Mouse (Mus musculus): ENCODE measurements around the gene Eln.

GRCm38 (mm10) chr5:134734072-134734471 lies 13.1 kb downstream of the Eln start:
- no peak for TF ChIP-seq POLR2A (IDR thresholded peaks at IDR 0.05; ENCODE audit: borderline replicate concordance, insufficient read depth, low read length)
- no peak for TF ChIP-seq CTCF (IDR thresholded peaks at IDR 0.05; ENCODE audit: borderline replicate concordance, insufficient read depth, low read depth, low read length)

All from cerebellum, adult 2 months (tissue).